Mouse (Mus musculus): ENCODE data around the gene Faap20. TPM values are rescaled to one million over a fixed set of nuclear protein-coding genes. Genes with fewer than 3 reads are reported as not detected.
A peak's percentile ranks its signal among the peaks of the same experiment; 100 is the strongest.

Gene Faap20
- polyA plus RNA-seq, 1 experiment: 30.6 TPM

GRCm38 (mm10) chr4:155252253-155252652 is 2.7 kb downstream of the Faap20 start:
- no peak overlapping the region for H3ac ChIP-seq (ENCODE audit: control insufficient read depth, insufficient read length, low read depth)
- H3K36me3 ChIP-seq (ENCODE audit: control insufficient read depth, insufficient read depth): peaks cover 1% of the 10 kb centered on the region
- H3K79me2 ChIP-seq (ENCODE audit: control insufficient read depth, insufficient read depth): peaks cover 15% of the 10 kb centered on the region
- no peaks in the 10 kb centered on the region for H3K27me3 ChIP-seq (ENCODE audit: control insufficient read depth, insufficient read depth, insufficient read length)
- TF ChIP-seq CEBPB (IDR thresholded peaks at IDR 0.05; ENCODE audit: low read depth) (no peak), FOSL1 (IDR thresholded peaks at IDR 0.05; ENCODE audit: insufficient read depth, low read length, poor library complexity, severe bottlenecking) (no peak), MYOG (IDR thresholded peaks at IDR 0.05; ENCODE audit: control insufficient read depth, extremely low read depth, insufficient read length) (no peak), USF1 (IDR thresholded peaks at IDR 0.05; ENCODE audit: low read depth) (no peak), MAX (IDR thresholded peaks at IDR 0.05) (no peak), MYOD1 (IDR thresholded peaks at IDR 0.05; ENCODE audit: control insufficient read depth, insufficient read length, low read depth) (no peak), CTCF (IDR thresholded peaks at IDR 0.05; ENCODE audit: control insufficient read depth, insufficient read depth, insufficient read length) (no peak)
- no peak overlapping the region for H3K4me3 ChIP-seq (ENCODE audit: insufficient read depth, poor library complexity, severe bottlenecking)
- H3K79me3 ChIP-seq (ENCODE audit: low read depth): peaks cover 3% of the 10 kb centered on the region

GRCm38 (mm10) chr4:155264521-155265321 is 15.1 kb downstream of the Faap20 start:
- Histone ChIP-seq H3K36me3 (ENCODE audit: control insufficient read depth, insufficient read depth) (no peaks in the 10 kb centered on the region), H3K4me3 (ENCODE audit: insufficient read depth, poor library complexity, severe bottlenecking) (no peak overlapping the region), H3K79me2 (ENCODE audit: control insufficient read depth, insufficient read depth) (no peaks in the 10 kb centered on the region), H3K79me3 (ENCODE audit: low read depth) (no peaks in the 10 kb centered on the region), H3K27me3 (ENCODE audit: control insufficient read depth, insufficient read depth, insufficient read length) (no peaks in the 10 kb centered on the region), H3ac (ENCODE audit: control insufficient read depth, insufficient read length, low read depth) (no peak overlapping the region)
- TF ChIP-seq MYOG (IDR thresholded peaks at IDR 0.05; ENCODE audit: control insufficient read depth, extremely low read depth, insufficient read length): no peak
- TF ChIP-seq CTCF (IDR thresholded peaks at IDR 0.05; ENCODE audit: control insufficient read depth, insufficient read depth, insufficient read length): no peak

GRCm38 (mm10) chr4:155267047-155267543 is 17.5 kb downstream of the Faap20 start:
- TF ChIP-seq USF1 (IDR thresholded peaks at IDR 0.05; ENCODE audit: low read depth) (no peak), MYOG (IDR thresholded peaks at IDR 0.05; ENCODE audit: control insufficient read depth, extremely low read depth, insufficient read length) (no peak), CTCF (IDR thresholded peaks at IDR 0.05; ENCODE audit: control insufficient read depth, insufficient read depth, insufficient read length) (no peak), CEBPB (IDR thresholded peaks at IDR 0.05; ENCODE audit: low read depth) (no peak), MAX (IDR thresholded peaks at IDR 0.05) (no peak), FOSL1 (IDR thresholded peaks at IDR 0.05; ENCODE audit: insufficient read depth, low read length, poor library complexity, severe bottlenecking) (no peak), MYOD1 (IDR thresholded peaks at IDR 0.05; ENCODE audit: control insufficient read depth, insufficient read length, low read depth) (no peak)
- H3ac ChIP-seq (ENCODE audit: control insufficient read depth, insufficient read length, low read depth): no peak overlapping the region
- H3K36me3 ChIP-seq (ENCODE audit: control insufficient read depth, insufficient read depth): no peaks in the 10 kb centered on the region
- no peaks in the 10 kb centered on the region for H3K27me3 ChIP-seq (ENCODE audit: control insufficient read depth, insufficient read depth, insufficient read length)
- no peaks in the 10 kb centered on the region for H3K79me2 ChIP-seq (ENCODE audit: control insufficient read depth, insufficient read depth)
- no peaks in the 10 kb centered on the region for H3K79me3 ChIP-seq (ENCODE audit: low read depth)
- H3K4me3 ChIP-seq (ENCODE audit: insufficient read depth, poor library complexity, severe bottlenecking): no peak overlapping the region

- Histone ChIP-seq H3K4me3 (ENCODE audit: insufficient read depth, poor library complexity, severe bottlenecking) (peak overlapping the region; percentile 11), H3K27me3 (ENCODE audit: control insufficient read depth, insufficient read depth, insufficient read length) (no peaks in the 10 kb centered on the region), H3K79me2 (ENCODE audit: control insufficient read depth, insufficient read depth) (no peaks in the 10 kb centered on the region), H3ac (ENCODE audit: control insufficient read depth, insufficient read length, low read depth) (no peak overlapping the region), H3K36me3 (ENCODE audit: control insufficient read depth, insufficient read depth) (no peaks in the 10 kb centered on the region), H3K79me3 (ENCODE audit: low read depth) (no peaks in the 10 kb centered on the region)
- no peak for TF ChIP-seq MYOG (IDR thresholded peaks at IDR 0.05; ENCODE audit: control insufficient read depth, extremely low read depth, insufficient read length)
- TF ChIP-seq MAX (IDR thresholded peaks at IDR 0.05): peak; percentile 24
- TF ChIP-seq USF1 (IDR thresholded peaks at IDR 0.05; ENCODE audit: low read depth): no peak
- TF ChIP-seq CTCF (IDR thresholded peaks at IDR 0.05; ENCODE audit: control insufficient read depth, insufficient read depth, insufficient read length): no peak
- TF ChIP-seq FOSL1 (IDR thresholded peaks at IDR 0.05; ENCODE audit: insufficient read depth, low read length, poor library complexity, severe bottlenecking): no peak
- TF ChIP-seq CEBPB (IDR thresholded peaks at IDR 0.05; ENCODE audit: low read depth): no peak
- peak; percentile 94 for TF ChIP-seq MYOD1 (IDR thresholded peaks at IDR 0.05; ENCODE audit: control insufficient read depth, insufficient read length, low read depth)
These were observed 18.1 kb downstream of the Faap20 start for GRCm38 (mm10) chr4:155267639-155268175.

GRCm38 (mm10) chr4:155268382-155268781 is 18.8 kb downstream of the Faap20 start:
- H3K27me3 ChIP-seq (ENCODE audit: control insufficient read depth, insufficient read depth, insufficient read length): no peaks in the 10 kb centered on the region
- H3K79me3 ChIP-seq (ENCODE audit: low read depth): no peaks in the 10 kb centered on the region
- H3ac ChIP-seq (ENCODE audit: control insufficient read depth, insufficient read length, low read depth): no peak overlapping the region
- no peak for TF ChIP-seq FOSL1 (IDR thresholded peaks at IDR 0.05; ENCODE audit: insufficient read depth, low read length, poor library complexity, severe bottlenecking)
- TF ChIP-seq MYOD1 (IDR thresholded peaks at IDR 0.05; ENCODE audit: control insufficient read depth, insufficient read length, low read depth): no peak
- TF ChIP-seq CEBPB (IDR thresholded peaks at IDR 0.05; ENCODE audit: low read depth): no peak
- no peak for TF ChIP-seq MAX (IDR thresholded peaks at IDR 0.05)
- TF ChIP-seq USF1 (IDR thresholded peaks at IDR 0.05; ENCODE audit: low read depth): peak; percentile 73
- TF ChIP-seq MYOG (IDR thresholded peaks at IDR 0.05; ENCODE audit: control insufficient read depth, extremely low read depth, insufficient read length): no peak
- peak; percentile 57 for TF ChIP-seq CTCF (IDR thresholded peaks at IDR 0.05; ENCODE audit: control insufficient read depth, insufficient read depth, insufficient read length)
- no peaks in the 10 kb centered on the region for H3K79me2 ChIP-seq (ENCODE audit: control insufficient read depth, insufficient read depth)
- no peak overlapping the region for H3K4me3 ChIP-seq (ENCODE audit: insufficient read depth, poor library complexity, severe bottlenecking)
- H3K36me3 ChIP-seq (ENCODE audit: control insufficient read depth, insufficient read depth): no peaks in the 10 kb centered on the region
